Comparison of ENCODE assay signal across 30 mouse cellular contexts in the genomic region with DNA sequence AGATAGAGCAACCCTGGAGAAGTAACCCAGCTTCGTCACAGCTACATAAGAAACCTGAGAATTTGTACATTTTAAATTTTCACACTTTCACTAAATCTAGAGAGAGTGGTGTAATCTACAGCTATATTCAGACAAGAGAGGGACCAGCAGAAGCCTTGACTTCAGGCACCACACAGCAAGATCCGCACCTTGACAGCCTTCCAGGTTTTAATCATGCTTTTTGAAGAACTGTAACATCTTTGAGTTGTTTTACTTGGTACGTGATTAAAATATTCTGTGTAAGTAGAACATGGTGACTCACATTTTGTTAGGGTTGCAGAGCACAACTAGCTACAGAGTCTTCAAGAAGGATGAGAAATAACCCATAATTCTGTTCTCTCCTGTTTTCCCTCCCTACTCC.
DNase-seq lines count a peak whose midpoint lies in the region; ATAC-seq and TF ChIP-seq lines count a peak whose summit lies in the region.
"Had no signal": no experiment of that assay in that cellular context is flagged by ENCODE, and none has a peak within 500 bp of the region (broad histone marks: within the 10 kb centered on the region; RNA-seq: fewer than 3 reads in every experiment).

No protein-coding gene starts in this region.

- H3K4me3 ChIP-seq in stomach, postnatal 0 days (ENCODE audit: low read depth, low read length) = no peak overlapping the region
- H3K4me3 ChIP-seq: embryonic facial prominence, embryonic 13.5 days; erythroblast, embryonic 14.5 days; heart, embryonic 10.5 days; heart, embryonic 15.5 days; liver, embryonic 12.5 days; megakaryocyte, embryonic 14.5 days; midbrain, embryonic 12.5 days; myocyte; neural tube, embryonic 12.5 days had no signal

- H3K9me3 ChIP-seq in stomach, postnatal 0 days (ENCODE audit: control insufficient read depth, low read length) = no peaks in the 10 kb centered on the region
- H3K9me3 ChIP-seq: embryonic facial prominence, embryonic 13.5 days; heart, embryonic 10.5 days; heart, embryonic 15.5 days; liver, embryonic 12.5 days; midbrain, embryonic 12.5 days; neural tube, embryonic 12.5 days had no signal

- no peak for TF ChIP-seq EP300 in stomach, postnatal 0 days (optimal IDR thresholded peaks at IDR 0.05)

- H3K9ac ChIP-seq in stomach, postnatal 0 days (ENCODE audit: low read length) = no peak overlapping the region
- H3K9ac ChIP-seq: embryonic facial prominence, embryonic 13.5 days; heart, embryonic 15.5 days; liver, embryonic 12.5 days; liver, postnatal 0 days; midbrain, embryonic 12.5 days; neural tube, embryonic 12.5 days had no signal

- H3K36me3 ChIP-seq in stomach, postnatal 0 days (ENCODE audit: control insufficient read depth, insufficient read depth, low read length) = no peaks in the 10 kb centered on the region
- H3K36me3 ChIP-seq: embryonic facial prominence, embryonic 13.5 days; heart, embryonic 10.5 days; heart, embryonic 15.5 days; liver, embryonic 12.5 days; midbrain, embryonic 12.5 days; neural tube, embryonic 12.5 days had no signal

- peak; percentile 86 for ATAC-seq in frontal cortex, adult (ENCODE audit: low TSS enrichment)
- no peak for ATAC-seq in stomach, postnatal 0 days (ENCODE audit: low FRiP score, low TSS enrichment)
- ATAC-seq in erythroblast, adult 5-6 weeks (replicated peaks; ENCODE audit: low FRiP score, poor library complexity, severe bottlenecking) = no peak
- ATAC-seq: CD4-positive, CD25-positive, alpha-beta regulatory T cell, adult 4 months; forebrain, embryonic 16.5 days; hindbrain, embryonic 16.5 days; liver, embryonic 12.5 days; liver, postnatal 0 days had no signal

- WGBS in stomach, postnatal 0 days = 79% methylated on average over 3 of the region's 3 CpGs

- peak; percentile 44 to 54 for DNase-seq in left cerebral cortex, adult 9 months (ENCODE audit: low spot score in 2 of 2)
- no peak for DNase-seq in left cerebral cortex, postnatal 10 days (ENCODE audit: extremely low spot score in 1 of 2, low spot score in 2 of 2)
- peak; percentile 41 to 76 for DNase-seq in left cerebral cortex, postnatal 14 days (ENCODE audit: low spot score in 2 of 2)
- DNase-seq in stomach, postnatal 0 days (ENCODE audit: low spot score) = no peak
- DNase-seq in embryo, embryonic 9.5 days (ENCODE audit: extremely low spot score) = no peak
- DNase-seq: adrenal gland, adult 2 months; adrenal gland, postnatal 36 days; cerebellum, adult 8-10 months; cerebellum, postnatal 36 days; embryo, embryonic 11 days; gastrocnemius, postnatal 14 days; kidney, adult 2 months; kidney, postnatal 36 days; liver, postnatal 0 days; lung, postnatal 4 days; thymus, postnatal 14 days had no signal

- H3K27ac ChIP-seq in stomach, postnatal 0 days (replicated peaks) = 0 out of 2 replicates have a peak overlapping the region, but pooled peaks have one; percentile 78
- H3K27ac ChIP-seq: embryonic facial prominence, embryonic 13.5 days; heart, embryonic 10.5 days; heart, embryonic 15.5 days; liver, embryonic 12.5 days; midbrain, embryonic 12.5 days; neural tube, embryonic 12.5 days had no signal

- TF ChIP-seq CTCF in stomach, postnatal 0 days (IDR thresholded peaks at IDR 0.05; ENCODE audit: low read depth) = no peak

- intact Hi-C loops in left cerebral cortex, postnatal 10 days (cut with DNase I) = loop anchor here (10.0 kb wide), 1 partner anchor 211 kb away; no protein-coding TSS in a partner anchor
- intact Hi-C loops in left cerebral cortex, postnatal 14 days (cut with DNase I) = no loop called here

- no peak overlapping the region for H3K4me2 ChIP-seq in stomach, postnatal 0 days (replicated peaks; ENCODE audit: low read depth)
- H3K4me2 ChIP-seq: embryonic facial prominence, embryonic 13.5 days; heart, embryonic 15.5 days; liver, embryonic 12.5 days; midbrain, embryonic 12.5 days; neural tube, embryonic 12.5 days had no signal

- H3K27me3 ChIP-seq in stomach, postnatal 0 days (ENCODE audit: control insufficient read depth, insufficient read depth, low read length) = no peaks in the 10 kb centered on the region
- H3K27me3 ChIP-seq: embryonic facial prominence, embryonic 13.5 days; heart, embryonic 15.5 days; liver, embryonic 12.5 days; megakaryocyte, embryonic 14.5 days; midbrain, embryonic 12.5 days; neural tube, embryonic 12.5 days had no signal

- H3K4me1 ChIP-seq in stomach, postnatal 0 days (replicated peaks; ENCODE audit: control insufficient read depth, insufficient read depth) = no peaks in the 10 kb centered on the region
- H3K4me1 ChIP-seq: heart, embryonic 15.5 days; liver, embryonic 12.5 days; megakaryocyte, embryonic 14.5 days; midbrain, embryonic 12.5 days; neural tube, embryonic 12.5 days had no signal

Comparison
In these comparisons a context has a peak if more than half of its experiments do, and no peak if none do; other contexts are left out.
1. DNase-seq: peak in left cerebral cortex, adult 9 months (2 of 2) and left cerebral cortex, postnatal 14 days (2 of 2); none in left cerebral cortex, postnatal 10 days (0 of 2), stomach, postnatal 0 days (single experiment) and embryo, embryonic 9.5 days (single experiment).